Mouse (Mus musculus) limb, embryonic 15.5 days (tissue): ENCODE data around the gene Shbg. TPM values are rescaled to one million over a fixed set of nuclear protein-coding genes. Genes with fewer than 3 reads are reported as not detected.
A peak's percentile ranks its signal among the peaks of the same experiment; 100 is the strongest.

Source experiments
- ATAC-seq: fragments of 200-750 bp; cut with Nextera tagmentation; 2 replicates; pipeline ENCODE4 v1.8.0; 2017; ENCODE audit warnings: low read depth, moderate TSS enrichment; ENCODE audit not compliant: insufficient number of reproducible peaks, low FRiP score, low TSS enrichment
- H3K27ac ChIP-seq: fragments of 300-500 bp; sonication (generic); 2 replicates; pipeline ENCODE4 v1.5.1; 2015; ENCODE audit warnings: moderate library complexity, mild to moderate bottlenecking, inconsistent platforms
- H3K27me3 ChIP-seq: fragments of 300-500 bp; sonication (generic); 2 replicates; pipeline ENCODE4 v1.6.1; 2015; ENCODE audit warnings: inconsistent platforms
- H3K36me3 ChIP-seq: fragments of 300-500 bp; sonication (generic); 2 replicates; pipeline ENCODE4 v1.6.1; 2015; ENCODE audit warnings: inconsistent platforms
- H3K4me1 ChIP-seq: fragments of 300-500 bp; sonication (generic); 2 replicates; pipeline ENCODE4 v1.6.1; 2015; ENCODE audit warnings: inconsistent platforms
- H3K4me2 ChIP-seq: fragments of 300-500 bp; sonication (generic); 2 replicates; pipeline ENCODE4 v1.6.1; 2015; ENCODE audit warnings: mild to moderate bottlenecking, inconsistent platforms
- H3K4me3 ChIP-seq: fragments of 300-500 bp; sonication (generic); 2 replicates; pipeline ENCODE4 v1.5.1; 2015; ENCODE audit warnings: mild to moderate bottlenecking, inconsistent platforms
- H3K9ac ChIP-seq: fragments of 300-500 bp; sonication (generic); 2 replicates; pipeline ENCODE4 v1.6.1; 2015; ENCODE audit warnings: inconsistent platforms
- H3K9me3 ChIP-seq: fragments of 300-500 bp; sonication (generic); 2 replicates; pipeline ENCODE4 v1.6.1; 2016; ENCODE audit warnings: inconsistent platforms
- WGBS: fragments of 180-500 bp; shearing (Covaris S2); methylation state at CpG from one replicate; pipeline ENCODE4 v1.1.7; 2015; 5-methylcytosine and 5-hydroxymethylcytosine counted together
- polyA plus RNA-seq: library from polyadenylated mRNA; unstranded; fragments of >200 nt; fragmentation: Nextera tagmentation; extraction: Ambion mirVana; gene quantifications from 2 replicates; pipeline ENCODE4 v1.2.1, GENCODE M21; 2015

Gene Shbg
- polyA plus RNA-seq: not detected in 2 replicates

DNA sequence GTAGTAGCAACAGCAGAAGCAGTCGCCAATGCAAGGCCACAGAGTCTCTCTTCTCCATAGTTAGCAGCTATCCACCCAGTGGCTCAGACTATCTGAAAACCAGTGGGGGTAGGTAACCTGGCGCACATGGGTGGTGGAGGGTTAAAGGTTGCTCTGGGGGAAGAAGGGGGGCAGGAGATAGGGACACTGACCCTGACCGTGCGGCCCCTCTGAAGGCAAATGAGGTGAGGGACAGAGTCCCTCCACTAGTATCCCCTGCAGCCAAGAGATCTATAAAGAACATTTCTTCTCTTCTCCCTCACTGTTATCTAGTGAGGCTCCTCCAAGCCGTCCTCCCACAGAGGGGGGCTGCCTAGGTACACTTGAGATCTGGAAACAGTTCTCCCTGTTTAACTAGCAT is at the start of gene Shbg:
Shbg (minus strand) TSS at position 101 of the 400 bp plus-strand sequence.
- H3K4me3 ChIP-seq: no peak within 1 kb of the TSS
- no peaks in the 10 kb centered on the region for H3K36me3 ChIP-seq
- no peak within 1 kb of the TSS for H3K9ac ChIP-seq
- WGBS: 69% methylated on average over 5 of the region's 5 CpGs
- H3K27ac ChIP-seq: no peak within 1 kb of the TSS
- H3K9me3 ChIP-seq: no peaks in the 10 kb centered on the region
- ATAC-seq: no peak
- 0 out of 2 replicates have a peak, but pooled peaks cover 7% of the 10 kb centered on the region for H3K27me3 ChIP-seq
- no peak within 1 kb of the TSS for H3K4me2 ChIP-seq
- H3K4me1 ChIP-seq: peaks cover 11% of the 10 kb centered on the region

- no peak overlapping the region for H3K27ac ChIP-seq
- no peaks in the 10 kb centered on the region for H3K9me3 ChIP-seq
- no peak overlapping the region for H3K4me3 ChIP-seq
- H3K4me2 ChIP-seq: no peak overlapping the region
- 82% methylated on average over 3 of the region's 3 CpGs for WGBS
- no peaks in the 10 kb centered on the region for H3K27me3 ChIP-seq
- peaks cover 31% of the 10 kb centered on the region for H3K4me1 ChIP-seq
- no peak for ATAC-seq
- no peak overlapping the region for H3K9ac ChIP-seq
- peaks cover 70% of the 10 kb centered on the region for H3K36me3 ChIP-seq
Measured at GRCm38 (mm10) chr11:69666665-69667005, 48.9 kb upstream of the Shbg start.

DNA sequence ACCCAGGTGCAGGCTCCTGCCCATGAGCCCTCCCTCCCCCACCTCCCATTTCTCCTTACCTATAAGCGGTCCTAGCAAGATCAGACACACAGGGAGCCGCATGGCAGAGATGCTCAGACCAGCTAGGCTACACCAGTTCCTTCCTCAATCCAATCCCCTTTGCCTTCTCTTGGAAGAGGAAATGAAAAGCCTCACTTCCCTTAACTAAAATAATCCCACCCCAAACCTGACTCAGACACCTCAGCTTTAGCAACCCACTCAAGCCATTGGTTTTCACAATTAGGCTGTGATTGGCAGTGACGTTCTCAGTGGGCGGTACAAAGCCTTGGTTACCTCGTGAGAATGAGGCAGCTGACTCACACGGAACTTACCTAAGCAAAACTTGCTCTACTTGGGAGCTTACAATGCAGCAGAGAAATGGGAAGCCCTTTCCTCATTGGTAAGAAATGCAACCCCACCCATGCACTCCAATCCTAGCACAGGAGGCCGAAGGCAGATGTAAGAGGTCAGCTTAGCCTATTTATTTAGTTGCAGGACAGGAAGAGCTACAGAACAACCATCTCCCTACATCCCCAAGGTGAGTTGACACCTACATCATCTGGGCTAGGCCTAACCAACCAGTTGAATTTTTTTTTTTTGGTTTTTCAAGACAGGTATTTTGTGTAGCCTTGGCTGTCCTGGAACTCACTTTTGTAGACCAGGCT is 48.4 kb upstream of the Shbg start, which contains the start of gene Cd68:
Cd68 (minus strand) TSS at position 193 of the 704 bp plus-strand sequence.
- H3K9me3 ChIP-seq: no peaks in the 10 kb centered on the region
- no peaks in the 10 kb centered on the region for H3K27me3 ChIP-seq
- ATAC-seq: no peak
- peaks cover 36% of the 10 kb centered on the region for H3K4me1 ChIP-seq
- peak within 1 kb of the TSS; percentile 54 for H3K27ac ChIP-seq
- H3K9ac ChIP-seq: no peak within 1 kb of the TSS
- WGBS: 36% methylated on average over 7 of the region's 7 CpGs
- H3K4me3 ChIP-seq: peak within 1 kb of the TSS; percentile 0; the same call in 1 of the 2 replicates
- H3K36me3 ChIP-seq: peaks cover 70% of the 10 kb centered on the region
- no peak within 1 kb of the TSS for H3K4me2 ChIP-seq

- H3K27ac ChIP-seq: peak overlapping the region; percentile 54
- no peak overlapping the region for H3K9ac ChIP-seq
- H3K4me1 ChIP-seq: peaks cover 34% of the 10 kb centered on the region
- peak overlapping the region; percentile 0; the same call in 1 of the 2 replicates for H3K4me3 ChIP-seq
- no peaks in the 10 kb centered on the region for H3K9me3 ChIP-seq
- 71% methylated on average over 9 of the region's 9 CpGs for WGBS
- H3K4me2 ChIP-seq: no peak overlapping the region
- H3K36me3 ChIP-seq: peaks cover 66% of the 10 kb centered on the region
- no peaks in the 10 kb centered on the region for H3K27me3 ChIP-seq
- ATAC-seq: no peak
Measured at GRCm38 (mm10) chr11:69665457-69665960, 47.8 kb upstream of the Shbg start.

DNA sequence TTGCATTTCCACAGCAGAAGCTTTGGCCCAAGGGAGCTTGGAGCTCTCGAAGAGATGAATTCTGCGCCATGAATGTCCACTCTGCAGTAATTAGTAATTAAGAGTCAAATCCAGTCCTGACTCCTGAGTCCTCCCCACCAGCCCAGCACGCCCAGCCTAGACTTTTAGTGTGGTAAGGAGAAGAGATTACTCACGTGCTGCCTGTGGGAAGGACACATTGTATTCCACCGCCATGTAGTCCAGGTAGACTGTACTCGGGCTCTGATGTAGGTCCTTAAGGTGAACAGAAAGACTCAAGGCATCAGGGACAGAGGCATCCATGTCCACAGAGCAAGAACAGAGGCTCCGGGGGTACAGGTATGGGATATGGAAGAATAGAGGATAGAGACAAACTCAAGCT is 47.1 kb upstream of the Shbg start:
- no peaks in the 10 kb centered on the region for H3K27me3 ChIP-seq
- no peaks in the 10 kb centered on the region for H3K9me3 ChIP-seq
- peaks cover 27% of the 10 kb centered on the region for H3K4me1 ChIP-seq
- 88% methylated on average over 7 of the region's 7 CpGs for WGBS
- no peak for ATAC-seq
- H3K9ac ChIP-seq: no peak overlapping the region
- H3K36me3 ChIP-seq: peaks cover 60% of the 10 kb centered on the region
- H3K4me3 ChIP-seq: no peak overlapping the region
- H3K27ac ChIP-seq: peak overlapping the region; percentile 54
- H3K4me2 ChIP-seq: no peak overlapping the region

- Histone ChIP-seq H3K27me3 (no peaks in the 10 kb centered on the region), H3K4me2 (no peak overlapping the region), H3K4me3 (no peak overlapping the region), H3K9ac (no peak overlapping the region), H3K9me3 (no peaks in the 10 kb centered on the region), H3K4me1 (peaks cover 18% of the 10 kb centered on the region), H3K27ac (peak overlapping the region; percentile 97; the same call in 1 of the 2 replicates), H3K36me3 (peaks cover 56% of the 10 kb centered on the region)
- ATAC-seq: no peak
- WGBS: 80% methylated on average over 6 of the region's 6 CpGs
Measured at GRCm38 (mm10) chr11:69663795-69664194, 46.1 kb upstream of the Shbg start.

DNA sequence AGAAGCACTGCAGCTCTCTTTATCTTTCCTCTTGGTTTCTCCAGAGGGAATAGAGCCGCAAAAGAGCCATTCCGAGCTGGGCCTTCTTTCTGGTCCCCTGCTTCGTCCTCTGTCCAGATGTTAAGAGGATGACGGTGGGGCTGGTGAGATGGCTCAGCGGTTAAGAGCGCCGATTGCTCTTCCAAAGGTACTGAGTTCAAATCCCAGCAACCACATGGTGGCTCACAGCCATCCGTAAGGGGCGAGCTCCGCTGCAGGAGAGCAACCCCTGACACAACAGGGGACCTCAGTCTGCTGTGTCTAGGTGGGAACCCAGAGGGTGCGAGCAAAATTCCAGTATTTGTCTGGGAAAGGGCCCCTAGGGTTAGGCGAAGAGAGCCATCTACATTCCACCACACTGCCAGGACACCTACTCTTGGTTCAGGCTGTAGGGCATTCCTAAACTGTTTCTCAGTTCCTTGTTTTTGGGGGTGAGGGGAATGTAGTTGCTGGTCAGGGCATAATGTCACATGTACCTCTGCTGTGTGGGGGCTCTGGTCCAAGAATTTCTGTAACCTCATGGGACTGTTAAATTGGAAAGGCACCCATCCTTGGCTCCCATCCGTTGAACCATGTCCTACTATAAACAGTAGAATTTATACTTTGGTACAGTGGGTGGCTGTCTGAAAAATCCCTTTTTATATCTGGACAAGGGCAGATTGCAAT is 45.4 kb upstream of the Shbg start:
- Histone ChIP-seq H3K9me3 (no peaks in the 10 kb centered on the region), H3K4me2 (peak overlapping the region; percentile 58), H3K27ac (peak overlapping the region; percentile 97), H3K9ac (peak overlapping the region; percentile 42; the same call in 1 of the 2 replicates), H3K4me1 (peaks cover 15% of the 10 kb centered on the region), H3K36me3 (peaks cover 56% of the 10 kb centered on the region), H3K4me3 (peak overlapping the region; percentile 59), H3K27me3 (no peaks in the 10 kb centered on the region)
- ATAC-seq: no peak
- WGBS: 68% methylated on average over 13 of the region's 13 CpGs

GRCm38 (mm10) chr11:69662213-69662966 is 44.7 kb upstream of the Shbg start, which contains the start of gene Mpdu1:
Gene Mpdu1, minus strand, starts transcription at chr11:69662642.
- peak within 1 kb of the TSS; percentile 97 for H3K27ac ChIP-seq
- peak within 1 kb of the TSS; percentile 58 for H3K4me2 ChIP-seq
- no peaks in the 10 kb centered on the region for H3K27me3 ChIP-seq
- peak within 1 kb of the TSS; percentile 51 for H3K9ac ChIP-seq
- no peaks in the 10 kb centered on the region for H3K9me3 ChIP-seq
- WGBS: under 1% methylated on average over 48 of the region's 48 CpGs
- H3K4me3 ChIP-seq: peak within 1 kb of the TSS; percentile 59
- peaks cover 56% of the 10 kb centered on the region for H3K36me3 ChIP-seq
- H3K4me1 ChIP-seq: peaks cover 22% of the 10 kb centered on the region
- peak; percentile 94 for ATAC-seq

DNA sequence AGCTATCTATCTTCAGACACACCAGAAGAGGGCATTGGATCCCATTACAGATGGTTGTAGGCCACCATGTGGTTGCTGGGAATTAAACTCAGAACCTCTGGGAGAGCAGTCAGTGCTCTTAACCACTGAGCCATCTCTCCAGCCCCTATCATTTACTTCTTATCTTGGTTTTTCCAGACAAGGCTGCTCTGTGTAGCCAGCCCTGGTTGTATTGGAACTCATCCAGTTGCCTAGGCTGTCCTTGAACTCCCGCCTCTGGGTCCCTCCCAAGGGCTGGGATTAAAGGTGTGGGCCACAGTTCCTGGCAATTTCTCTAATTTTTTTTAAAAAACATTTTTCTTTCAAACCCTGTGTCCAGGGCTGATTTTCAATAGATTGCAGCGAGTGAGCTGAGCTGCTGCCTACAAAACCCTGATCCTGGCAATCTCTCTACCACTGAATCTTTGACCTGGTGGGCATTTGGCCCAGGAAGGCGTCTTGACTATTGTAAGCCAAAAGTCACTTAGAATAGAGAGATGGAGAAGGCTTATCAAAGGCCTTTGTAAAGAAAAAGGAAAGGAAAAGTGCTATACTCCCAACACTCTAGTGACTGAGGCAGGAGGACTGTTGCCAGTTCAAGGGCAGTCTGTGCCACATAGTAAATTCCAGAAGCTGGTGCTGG is 43.6 kb upstream of the Shbg start:
- 75% methylated on average over 3 of the region's 3 CpGs for WGBS
- peak overlapping the region; percentile 51; the same call in 1 of the 2 replicates for H3K9ac ChIP-seq
- peaks cover 33% of the 10 kb centered on the region for H3K4me1 ChIP-seq
- no peak for ATAC-seq
- peak overlapping the region; percentile 97 for H3K27ac ChIP-seq
- no peaks in the 10 kb centered on the region for H3K27me3 ChIP-seq
- H3K4me3 ChIP-seq: peak overlapping the region; percentile 59
- peaks cover 60% of the 10 kb centered on the region for H3K36me3 ChIP-seq
- no peaks in the 10 kb centered on the region for H3K9me3 ChIP-seq
- peak overlapping the region; percentile 58 for H3K4me2 ChIP-seq

- Histone ChIP-seq H3K36me3 (peaks cover 50% of the 10 kb centered on the region), H3K9ac (no peak overlapping the region), H3K27ac (no peak overlapping the region), H3K27me3 (no peaks in the 10 kb centered on the region), H3K4me3 (no peak overlapping the region), H3K4me2 (no peak overlapping the region), H3K9me3 (no peaks in the 10 kb centered on the region), H3K4me1 (peaks cover 46% of the 10 kb centered on the region)
- WGBS: 82% methylated on average over 15 of the region's 15 CpGs
- ATAC-seq: no peak
Measured at GRCm38 (mm10) chr11:69657462-69657881, 39.8 kb upstream of the Shbg start.
